Mouse (Mus musculus): ENCODE results near the gene Tagln3. TPM values are rescaled to one million over a fixed set of nuclear protein-coding genes. Genes with fewer than 3 reads are reported as not detected.

The Tagln3 gene
- polyA plus RNA-seq, 2 experiments: 0.39 TPM; not detected in 1

DNA sequence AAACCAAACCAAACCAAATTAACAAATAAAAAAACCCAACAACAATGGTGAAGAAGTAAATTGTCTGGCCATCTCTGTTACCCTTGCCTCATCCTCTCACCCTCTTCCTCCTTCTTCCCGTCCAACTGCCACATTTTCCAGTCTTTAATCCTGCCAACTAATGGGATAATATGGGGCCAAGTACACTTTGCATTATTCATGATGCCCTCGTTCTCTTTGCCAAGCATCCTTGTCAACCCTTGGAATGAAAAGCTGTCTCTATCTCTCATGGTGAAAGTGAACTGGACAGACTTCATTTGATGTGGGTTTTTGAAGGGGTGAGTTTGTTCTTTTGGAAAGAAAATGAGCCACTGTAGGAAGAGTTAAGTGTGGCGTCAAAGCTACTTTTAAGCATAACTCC is 31.6 kb downstream of the Tagln3 start:
- Histone ChIP-seq H3K4me3 (ENCODE audit: insufficient read depth in 1 of 2, low read depth in 2 of 2, low read length in 2 of 2) (no peak overlapping the region), H3K4me2 (ENCODE audit: low read depth) (no peak overlapping the region), H3K9ac (replicated peaks) (no peak overlapping the region), H3K36me3 (replicated peaks; ENCODE audit: control insufficient read depth, insufficient read depth, low read depth) (no peaks in the 10 kb centered on the region), H3K27me3 (ENCODE audit: control insufficient read depth, insufficient read depth, low read length) (no peaks in the 10 kb centered on the region), H3K27ac (no peak overlapping the region), H3K4me1 (replicated peaks; ENCODE audit: control insufficient read depth in 2 of 2, insufficient read depth in 2 of 2, low read length in 1 of 2) (no peaks in the 10 kb centered on the region), H3K9me3 (ENCODE audit: control insufficient read depth, low read length) (no peaks in the 10 kb centered on the region)
- ATAC-seq (ENCODE audit: insufficient read depth) (no peak), DNase-seq (ENCODE audit: low read depth in 3 of 3, low spot score in 3 of 3) (no peak)
- TF ChIP-seq EP300 (IDR thresholded peaks at IDR 0.05; ENCODE audit: low read depth) (no peak), CTCF (IDR thresholded peaks at IDR 0.05; ENCODE audit: low read depth) (no peak)
- WGBS (ENCODE audit: insufficient replicate concordance): 55% methylated on average over 3 of the region's 3 CpGs

DNA sequence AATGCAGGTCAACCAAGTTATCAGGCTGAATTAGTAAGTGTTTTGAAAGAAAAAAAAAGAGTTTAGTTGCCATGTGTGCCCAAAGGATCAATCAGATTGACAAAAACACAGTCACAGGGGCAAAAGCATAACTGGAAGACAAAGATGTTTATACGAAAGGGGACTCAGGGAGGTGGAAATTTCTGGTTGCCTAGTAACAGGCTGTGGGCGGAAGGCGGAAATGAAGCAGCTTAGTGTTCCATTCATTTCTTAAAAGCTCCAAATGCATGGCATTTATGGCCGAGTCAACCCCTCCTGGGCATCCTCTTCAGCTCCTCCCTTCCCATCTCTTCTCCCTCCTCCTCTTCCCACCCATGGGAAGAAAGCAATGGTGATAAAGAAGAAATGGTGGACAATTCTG is 34.2 kb downstream of the Tagln3 start:
- TF ChIP-seq CTCF (IDR thresholded peaks at IDR 0.05; ENCODE audit: low read depth) (no peak), EP300 (IDR thresholded peaks at IDR 0.05; ENCODE audit: low read depth) (no peak)
- Histone ChIP-seq H3K4me1 (replicated peaks; ENCODE audit: control insufficient read depth in 2 of 2, insufficient read depth in 2 of 2, low read length in 1 of 2) (no peaks in the 10 kb centered on the region), H3K36me3 (replicated peaks; ENCODE audit: control insufficient read depth, insufficient read depth, low read depth) (no peaks in the 10 kb centered on the region), H3K9ac (replicated peaks) (no peak overlapping the region), H3K4me3 (ENCODE audit: insufficient read depth in 1 of 2, low read depth in 2 of 2, low read length in 2 of 2) (no peak overlapping the region), H3K9me3 (ENCODE audit: control insufficient read depth, low read length) (no peaks in the 10 kb centered on the region), H3K27ac (no peak overlapping the region), H3K27me3 (ENCODE audit: control insufficient read depth, insufficient read depth, low read length) (no peaks in the 10 kb centered on the region), H3K4me2 (ENCODE audit: low read depth) (no peak overlapping the region)
- 53% methylated on average over 4 of the region's 4 CpGs for WGBS (ENCODE audit: insufficient replicate concordance)
- no peak for ATAC-seq (ENCODE audit: insufficient read depth)
- DNase-seq (ENCODE audit: low read depth in 3 of 3, low spot score in 3 of 3): no peak

DNA sequence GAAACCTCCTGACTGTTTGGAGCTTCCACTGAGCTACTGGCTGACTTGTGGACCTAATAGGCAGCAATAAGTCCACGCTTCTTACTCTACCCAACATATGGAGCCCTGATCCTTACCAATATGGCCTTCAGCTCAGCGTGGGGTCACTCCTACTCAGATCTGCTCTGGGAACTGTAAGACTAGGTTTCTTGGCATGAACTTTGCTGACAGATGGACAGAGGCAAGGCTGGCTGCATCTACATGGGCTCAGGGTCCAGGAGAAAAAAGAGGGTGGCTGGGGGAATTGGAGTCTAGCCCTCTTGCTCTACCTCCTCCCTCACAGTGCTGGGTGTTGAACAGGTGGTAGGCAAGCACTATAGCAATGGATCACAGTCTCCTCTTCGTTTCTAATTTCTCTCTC is 37.6 kb downstream of the Tagln3 start:
- ATAC-seq (ENCODE audit: insufficient read depth) (no peak), DNase-seq (ENCODE audit: low read depth in 3 of 3, low spot score in 3 of 3) (no peak)
- Histone ChIP-seq H3K27me3 (ENCODE audit: control insufficient read depth, insufficient read depth, low read length) (no peaks in the 10 kb centered on the region), H3K9ac (replicated peaks) (no peak overlapping the region), H3K4me3 (ENCODE audit: insufficient read depth in 1 of 2, low read depth in 2 of 2, low read length in 2 of 2) (no peak overlapping the region), H3K4me2 (ENCODE audit: low read depth) (no peak overlapping the region), H3K4me1 (replicated peaks; ENCODE audit: control insufficient read depth in 2 of 2, insufficient read depth in 2 of 2, low read length in 1 of 2) (no peaks in the 10 kb centered on the region), H3K27ac (no peak overlapping the region), H3K36me3 (replicated peaks; ENCODE audit: control insufficient read depth, insufficient read depth, low read depth) (no peaks in the 10 kb centered on the region), H3K9me3 (ENCODE audit: control insufficient read depth, low read length) (no peaks in the 10 kb centered on the region)
- 43% methylated on average over 3 of the region's 3 CpGs for WGBS (ENCODE audit: insufficient replicate concordance)
- TF ChIP-seq CTCF (IDR thresholded peaks at IDR 0.05; ENCODE audit: low read depth): no peak
- no peak for TF ChIP-seq EP300 (IDR thresholded peaks at IDR 0.05; ENCODE audit: low read depth)

DNA sequence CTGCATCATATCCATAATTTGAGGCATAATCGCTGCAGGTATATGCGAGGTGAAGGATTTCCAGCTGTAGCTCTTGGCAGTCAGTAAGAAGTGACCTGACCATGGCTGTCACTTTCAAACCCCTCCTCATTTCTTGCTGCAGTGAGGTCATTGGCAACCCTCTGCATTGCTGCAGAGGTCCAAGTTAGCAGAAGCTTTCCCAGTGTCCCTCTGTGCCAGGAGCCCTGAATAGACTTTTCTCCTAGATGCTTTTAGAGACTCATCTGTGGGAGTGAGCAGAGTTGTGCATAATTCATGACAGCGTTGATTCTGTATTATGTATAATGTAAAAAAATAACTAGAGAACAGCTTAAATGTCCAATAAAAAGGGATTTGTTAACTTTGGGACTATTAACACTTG is 39.1 kb downstream of the Tagln3 start:
- no peaks in the 10 kb centered on the region for H3K9me3 ChIP-seq (ENCODE audit: control insufficient read depth, low read length)
- no peaks in the 10 kb centered on the region for H3K36me3 ChIP-seq (replicated peaks; ENCODE audit: control insufficient read depth, insufficient read depth, low read depth)
- H3K27ac ChIP-seq: no peak overlapping the region
- no peak overlapping the region for H3K4me2 ChIP-seq (ENCODE audit: low read depth)
- H3K4me1 ChIP-seq (replicated peaks; ENCODE audit: control insufficient read depth in 2 of 2, insufficient read depth in 2 of 2, low read length in 1 of 2): no peaks in the 10 kb centered on the region
- WGBS (ENCODE audit: insufficient replicate concordance): 57% methylated on average over 3 of the region's 3 CpGs
- TF ChIP-seq EP300 (IDR thresholded peaks at IDR 0.05; ENCODE audit: low read depth): no peak
- no peak for TF ChIP-seq CTCF (IDR thresholded peaks at IDR 0.05; ENCODE audit: low read depth)
- no peak overlapping the region for H3K9ac ChIP-seq (replicated peaks)
- H3K4me3 ChIP-seq (ENCODE audit: insufficient read depth in 1 of 2, low read depth in 2 of 2, low read length in 2 of 2): no peak overlapping the region
- H3K27me3 ChIP-seq (ENCODE audit: control insufficient read depth, insufficient read depth, low read length): no peaks in the 10 kb centered on the region
- ATAC-seq (ENCODE audit: insufficient read depth): no peak
- DNase-seq (ENCODE audit: low read depth in 3 of 3, low spot score in 3 of 3): no peak

DNA sequence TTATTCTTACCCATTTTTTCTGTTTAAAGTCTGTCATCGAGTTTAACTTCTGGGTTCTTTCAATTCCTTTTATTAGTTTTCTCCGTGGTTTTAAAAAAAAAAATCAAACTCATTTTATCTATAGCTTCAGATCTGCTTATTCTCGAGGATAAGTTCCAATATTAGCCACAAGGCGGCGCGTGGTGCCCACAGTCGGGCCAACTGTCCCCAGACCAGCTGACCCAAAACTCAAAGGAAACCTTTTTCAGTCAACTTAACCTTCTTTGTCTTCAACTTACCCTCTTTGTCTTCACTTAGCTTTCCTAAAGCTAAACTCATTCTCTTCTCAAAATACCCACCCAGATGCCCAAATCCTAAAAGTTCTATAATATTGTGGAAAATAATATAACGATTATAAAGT is 39.6 kb downstream of the Tagln3 start:
- H3K27ac ChIP-seq: no peak overlapping the region
- peak in 1 of 3 experiments; percentile 9 for DNase-seq (ENCODE audit: low read depth in 3 of 3, low spot score in 3 of 3)
- no peak for ATAC-seq (ENCODE audit: insufficient read depth)
- TF ChIP-seq EP300 (IDR thresholded peaks at IDR 0.05; ENCODE audit: low read depth): no peak
- TF ChIP-seq CTCF (IDR thresholded peaks at IDR 0.05; ENCODE audit: low read depth): peak; percentile 77
- no peaks in the 10 kb centered on the region for H3K27me3 ChIP-seq (ENCODE audit: control insufficient read depth, insufficient read depth, low read length)
- H3K36me3 ChIP-seq (replicated peaks; ENCODE audit: control insufficient read depth, insufficient read depth, low read depth): no peaks in the 10 kb centered on the region
- H3K9ac ChIP-seq (replicated peaks): no peak overlapping the region
- 12% methylated on average over 8 of the region's 8 CpGs for WGBS (ENCODE audit: insufficient replicate concordance)
- H3K4me2 ChIP-seq (ENCODE audit: low read depth): no peak overlapping the region
- H3K9me3 ChIP-seq (ENCODE audit: control insufficient read depth, low read length): no peaks in the 10 kb centered on the region
- no peaks in the 10 kb centered on the region for H3K4me1 ChIP-seq (replicated peaks; ENCODE audit: control insufficient read depth in 2 of 2, insufficient read depth in 2 of 2, low read length in 1 of 2)
- no peak overlapping the region for H3K4me3 ChIP-seq (ENCODE audit: insufficient read depth in 1 of 2, low read depth in 2 of 2, low read length in 2 of 2)
